Mouse (Mus musculus): ENCODE measurements around the gene Nnmt. TPM values are rescaled to one million over a fixed set of nuclear protein-coding genes. Genes with fewer than 3 reads are reported as not detected.

The Nnmt gene
- 1.4 and 1.8 TPM in 2 replicates for polyA plus RNA-seq (2014; fragmentation: Nextera tagmentation; extraction: Ambion mirVana)

GRCm38 (mm10) chr9:48604939-48605598 lies at the start of gene Nnmt:
Gene Nnmt, minus strand, starts transcription at chr9:48605153.
- ATAC-seq (ENCODE audit: insufficient number of reproducible peaks, insufficient read depth, low FRiP score, low read depth): no peak
- Histone ChIP-seq H3K27ac (ENCODE audit: low read length) (no peak within 1 kb of the TSS), H3K36me3 (ENCODE audit: control insufficient read depth, insufficient read depth, low read length) (no peaks in the 10 kb centered on the region), H3K4me3 (ENCODE audit: low read depth, low read length) (no peak within 1 kb of the TSS), H3K4me2 (replicated peaks; ENCODE audit: low read depth, low read length) (peak within 1 kb of the TSS; percentile 10; the same call in 1 of the 2 replicates), H3K4me1 (ENCODE audit: control insufficient read depth, insufficient read depth, low read length) (peaks cover 3% of the 10 kb centered on the region; the same call in 1 of the 2 replicates), H3K27me3 (ENCODE audit: control insufficient read depth, insufficient read depth, low read length) (no peaks in the 10 kb centered on the region), H3K9ac (replicated peaks; ENCODE audit: low read depth, low read length) (no peak within 1 kb of the TSS), H3K9me3 (ENCODE audit: control insufficient read depth, low read depth, low read length) (no peaks in the 10 kb centered on the region)
- WGBS: 22% methylated on average over 8 of the region's 8 CpGs

- Histone ChIP-seq H3K36me3 (ENCODE audit: control insufficient read depth, insufficient read depth, low read length) (no peaks in the 10 kb centered on the region), H3K9me3 (ENCODE audit: control insufficient read depth, low read depth, low read length) (no peaks in the 10 kb centered on the region), H3K4me3 (ENCODE audit: low read depth, low read length) (no peak overlapping the region), H3K4me1 (ENCODE audit: control insufficient read depth, insufficient read depth, low read length) (peaks cover 5% of the 10 kb centered on the region), H3K27ac (ENCODE audit: low read length) (no peak overlapping the region), H3K9ac (replicated peaks; ENCODE audit: low read depth, low read length) (no peak overlapping the region), H3K4me2 (replicated peaks; ENCODE audit: low read depth, low read length) (no peak overlapping the region), H3K27me3 (ENCODE audit: control insufficient read depth, insufficient read depth, low read length) (no peaks in the 10 kb centered on the region)
- ATAC-seq (ENCODE audit: insufficient number of reproducible peaks, insufficient read depth, low FRiP score, low read depth): no peak
- WGBS: 10% methylated on average over 8 of the region's 8 CpGs
Observed at GRCm38 (mm10) chr9:48654730-48655129, 49.8 kb upstream of the Nnmt start.

GRCm38 (mm10) chr9:48653399-48654070 lies 48.6 kb upstream of the Nnmt start:
- Histone ChIP-seq H3K4me3 (ENCODE audit: low read depth, low read length) (no peak overlapping the region), H3K27me3 (ENCODE audit: control insufficient read depth, insufficient read depth, low read length) (0 out of 2 replicates have a peak, but pooled peaks cover 2% of the 10 kb centered on the region), H3K9ac (replicated peaks; ENCODE audit: low read depth, low read length) (no peak overlapping the region), H3K27ac (ENCODE audit: low read length) (no peak overlapping the region), H3K4me1 (ENCODE audit: control insufficient read depth, insufficient read depth, low read length) (peaks cover 14% of the 10 kb centered on the region), H3K4me2 (replicated peaks; ENCODE audit: low read depth, low read length) (no peak overlapping the region), H3K36me3 (ENCODE audit: control insufficient read depth, insufficient read depth, low read length) (no peaks in the 10 kb centered on the region), H3K9me3 (ENCODE audit: control insufficient read depth, low read depth, low read length) (no peaks in the 10 kb centered on the region)
- WGBS: 51% methylated on average over 7 of the region's 7 CpGs
- no peak for ATAC-seq (ENCODE audit: insufficient number of reproducible peaks, insufficient read depth, low FRiP score, low read depth)

GRCm38 (mm10) chr9:48652026-48652425 lies 47.1 kb upstream of the Nnmt start:
- 0 out of 2 replicates have a peak, but pooled peaks cover 5% of the 10 kb centered on the region for H3K27me3 ChIP-seq (ENCODE audit: control insufficient read depth, insufficient read depth, low read length)
- ATAC-seq (ENCODE audit: insufficient number of reproducible peaks, insufficient read depth, low FRiP score, low read depth): no peak
- peaks cover 14% of the 10 kb centered on the region for H3K4me1 ChIP-seq (ENCODE audit: control insufficient read depth, insufficient read depth, low read length)
- no peak overlapping the region for H3K4me3 ChIP-seq (ENCODE audit: low read depth, low read length)
- no peaks in the 10 kb centered on the region for H3K9me3 ChIP-seq (ENCODE audit: control insufficient read depth, low read depth, low read length)
- no peak overlapping the region for H3K9ac ChIP-seq (replicated peaks; ENCODE audit: low read depth, low read length)
- no peak overlapping the region for H3K4me2 ChIP-seq (replicated peaks; ENCODE audit: low read depth, low read length)
- no peaks in the 10 kb centered on the region for H3K36me3 ChIP-seq (ENCODE audit: control insufficient read depth, insufficient read depth, low read length)
- 46% methylated on average over 4 of the region's 4 CpGs for WGBS
- H3K27ac ChIP-seq (ENCODE audit: low read length): no peak overlapping the region

GRCm38 (mm10) chr9:48650846-48651245 lies 45.9 kb upstream of the Nnmt start:
- Histone ChIP-seq H3K36me3 (ENCODE audit: control insufficient read depth, insufficient read depth, low read length) (no peaks in the 10 kb centered on the region), H3K4me2 (replicated peaks; ENCODE audit: low read depth, low read length) (no peak overlapping the region), H3K9ac (replicated peaks; ENCODE audit: low read depth, low read length) (no peak overlapping the region), H3K4me3 (ENCODE audit: low read depth, low read length) (no peak overlapping the region), H3K4me1 (ENCODE audit: control insufficient read depth, insufficient read depth, low read length) (peaks cover 12% of the 10 kb centered on the region), H3K9me3 (ENCODE audit: control insufficient read depth, low read depth, low read length) (no peaks in the 10 kb centered on the region), H3K27ac (ENCODE audit: low read length) (no peak overlapping the region), H3K27me3 (ENCODE audit: control insufficient read depth, insufficient read depth, low read length) (0 out of 2 replicates have a peak, but pooled peaks cover 5% of the 10 kb centered on the region)
- no peak for ATAC-seq (ENCODE audit: insufficient number of reproducible peaks, insufficient read depth, low FRiP score, low read depth)
- 75% methylated on average over 2 of the region's 2 CpGs for WGBS

- Histone ChIP-seq H3K4me1 (ENCODE audit: control insufficient read depth, insufficient read depth, low read length) (peaks cover 10% of the 10 kb centered on the region), H3K36me3 (ENCODE audit: control insufficient read depth, insufficient read depth, low read length) (no peaks in the 10 kb centered on the region), H3K9ac (replicated peaks; ENCODE audit: low read depth, low read length) (no peak overlapping the region), H3K4me2 (replicated peaks; ENCODE audit: low read depth, low read length) (no peak overlapping the region), H3K9me3 (ENCODE audit: control insufficient read depth, low read depth, low read length) (no peaks in the 10 kb centered on the region), H3K27me3 (ENCODE audit: control insufficient read depth, insufficient read depth, low read length) (0 out of 2 replicates have a peak, but pooled peaks cover 5% of the 10 kb centered on the region), H3K4me3 (ENCODE audit: low read depth, low read length) (no peak overlapping the region), H3K27ac (ENCODE audit: low read length) (no peak overlapping the region)
- 47% methylated on average over 17 of the region's 17 CpGs for WGBS
- ATAC-seq (ENCODE audit: insufficient number of reproducible peaks, insufficient read depth, low FRiP score, low read depth): no peak
Observed at GRCm38 (mm10) chr9:48649851-48650685, 45.1 kb upstream of the Nnmt start.

- peak; percentile 35 for ATAC-seq (ENCODE audit: insufficient number of reproducible peaks, insufficient read depth, low FRiP score, low read depth)
- Histone ChIP-seq H3K4me2 (replicated peaks; ENCODE audit: low read depth, low read length) (peak overlapping the region; percentile 28), H3K9ac (replicated peaks; ENCODE audit: low read depth, low read length) (no peak overlapping the region), H3K36me3 (ENCODE audit: control insufficient read depth, insufficient read depth, low read length) (no peaks in the 10 kb centered on the region), H3K27ac (ENCODE audit: low read length) (no peak overlapping the region), H3K27me3 (ENCODE audit: control insufficient read depth, insufficient read depth, low read length) (0 out of 2 replicates have a peak, but pooled peaks cover 5% of the 10 kb centered on the region), H3K4me1 (ENCODE audit: control insufficient read depth, insufficient read depth, low read length) (peaks cover 10% of the 10 kb centered on the region), H3K4me3 (ENCODE audit: low read depth, low read length) (0 out of 2 replicates have a peak overlapping the region, but pooled peaks have one; percentile 4), H3K9me3 (ENCODE audit: control insufficient read depth, low read depth, low read length) (peaks cover 3% of the 10 kb centered on the region; the same call in 1 of the 2 replicates)
- WGBS: 3% methylated on average over 22 of the region's 22 CpGs
Observed at GRCm38 (mm10) chr9:48649098-48649766, 44.3 kb upstream of the Nnmt start.
